Mouse (Mus musculus): ENCODE measurements at regions not wholly inside any gene's neighbourhood (a gene's known extent, or its start where the extent isn't known, plus 50 kb on each side); places are given as distances from the start of the nearest gene placed in this dataset.

DNA sequence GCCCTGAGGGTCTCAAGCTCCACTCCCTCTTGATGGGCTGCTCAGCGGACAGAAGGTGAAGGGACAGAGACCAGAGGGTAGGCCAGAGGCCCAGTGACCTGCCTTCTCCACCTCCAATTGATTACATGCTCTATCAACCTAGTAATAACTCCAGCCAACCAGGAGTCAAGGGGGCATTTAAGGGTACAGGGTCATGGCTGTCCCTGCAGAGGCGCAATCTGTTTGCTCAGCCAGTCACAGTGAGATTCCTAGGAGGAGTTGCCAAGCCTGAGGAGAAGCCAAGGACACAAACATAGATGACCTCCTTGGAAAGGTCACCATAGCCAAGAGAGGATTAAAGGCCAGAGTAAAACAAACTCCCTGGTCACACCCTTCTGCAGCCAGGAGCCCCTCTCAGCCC lies 181.3 kb upstream of the Cdh4 start:
- TF ChIP-seq POLR2A (IDR thresholded peaks at IDR 0.05; ENCODE audit: insufficient read depth, low read depth, low read length), result no peak
- TF ChIP-seq CTCF (IDR thresholded peaks at IDR 0.05; ENCODE audit: insufficient read depth, low read depth, low read length), result no peak
